In the genomic region with DNA sequence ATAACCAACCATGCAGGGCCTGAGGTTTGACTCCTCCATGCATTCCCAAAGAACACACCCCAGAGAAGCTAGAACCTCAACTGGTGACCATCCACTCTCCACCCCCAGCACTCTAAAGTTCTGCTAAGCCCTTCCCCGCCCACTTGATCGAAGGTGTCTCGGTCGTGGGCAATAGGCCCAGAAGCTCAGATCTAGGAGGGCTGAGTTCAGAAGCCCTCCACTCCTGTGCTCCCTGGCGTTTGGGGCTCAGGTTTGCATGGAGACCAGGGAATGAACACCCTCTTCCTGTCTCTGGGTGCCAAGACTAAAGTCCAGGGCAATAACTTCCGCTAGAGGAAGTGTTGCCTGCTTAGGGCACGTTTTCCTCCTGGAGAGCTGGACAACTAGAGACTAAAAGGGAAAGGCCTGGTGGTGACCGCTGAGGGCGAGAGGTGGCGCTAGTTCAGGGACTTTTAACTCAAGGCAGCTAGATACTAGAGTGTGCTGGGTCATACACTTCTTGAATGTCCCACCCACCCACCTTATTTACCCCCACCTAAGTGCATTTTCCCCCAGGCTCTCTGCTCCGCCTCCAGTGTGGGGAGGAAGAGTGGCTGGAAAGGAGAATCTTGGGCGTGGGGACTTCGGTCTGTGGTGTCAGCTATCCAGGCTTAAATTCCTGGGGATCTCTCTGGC, we compare ENCODE assay signal across 8 mouse cellular contexts. TPM values are rescaled to one million over a fixed set of nuclear protein-coding genes. Genes with fewer than 3 reads are reported as not detected.
DNase-seq lines count a peak whose midpoint lies in the region; ATAC-seq and TF ChIP-seq lines count a peak whose summit lies in the region.

No protein-coding gene starts in this region.

- H3K9ac ChIP-seq in lung, embryonic 15.5 days, result no peak overlapping the region
- H3K9ac ChIP-seq in hindbrain, postnatal 0 days (replicated peaks; ENCODE audit: low read length), result peak overlapping the region; percentile 17
- H3K9ac ChIP-seq in midbrain, embryonic 11.5 days (ENCODE audit: low read length), result peak overlapping the region; percentile 33; the same call in 1 of the 2 replicates

- H3K27me3 ChIP-seq in lung, embryonic 15.5 days, result peaks cover 97% of the 10 kb centered on the region
- peaks cover 100% of the 10 kb centered on the region for H3K27me3 ChIP-seq in embryonic facial prominence, embryonic 10.5 days (replicated peaks; ENCODE audit: low read depth, poor library complexity, severe bottlenecking)
- peaks cover 14% of the 10 kb centered on the region for H3K27me3 ChIP-seq in hindbrain, postnatal 0 days (ENCODE audit: insufficient read depth, low read length)
- peaks cover 94% of the 10 kb centered on the region for H3K27me3 ChIP-seq in midbrain, embryonic 11.5 days (ENCODE audit: control insufficient read depth, insufficient read depth, low read length)
- peaks cover 45% of the 10 kb centered on the region for H3K27me3 ChIP-seq in thymus, adult 2 months (ENCODE audit: control insufficient read depth, insufficient read depth, low read length)

- no peaks in the 10 kb centered on the region for H3K36me3 ChIP-seq in lung, embryonic 15.5 days
- peaks cover 2% of the 10 kb centered on the region for H3K36me3 ChIP-seq in embryonic facial prominence, embryonic 10.5 days (replicated peaks)
- no peaks in the 10 kb centered on the region; the same call in 1 of the 2 replicates for H3K36me3 ChIP-seq in hindbrain, postnatal 0 days (ENCODE audit: insufficient read depth, low read length)
- H3K36me3 ChIP-seq in midbrain, embryonic 11.5 days (ENCODE audit: control insufficient read depth, insufficient read depth, low read length), result no peaks in the 10 kb centered on the region; the same call in 1 of the 2 replicates
- no peaks in the 10 kb centered on the region for H3K36me3 ChIP-seq in thymus, adult 2 months (ENCODE audit: control insufficient read depth, insufficient read depth, low read length)

- H3K4me3 ChIP-seq in lung, embryonic 15.5 days, result peak overlapping the region; percentile 11; the same call in 1 of the 2 replicates
- H3K4me3 ChIP-seq in embryonic facial prominence, embryonic 10.5 days, result peak overlapping the region; percentile 42
- peak overlapping the region; percentile 27 for H3K4me3 ChIP-seq in hindbrain, postnatal 0 days (ENCODE audit: low read length)
- peak overlapping the region; percentile 18; the same call in 1 of the 2 replicates for H3K4me3 ChIP-seq in midbrain, embryonic 11.5 days (ENCODE audit: low read depth, low read length)
- no peak overlapping the region for H3K4me3 ChIP-seq in thymus, adult 2 months (ENCODE audit: control insufficient read depth, insufficient read depth, low read length)

- H3K9me3 ChIP-seq in lung, embryonic 15.5 days, result no peaks in the 10 kb centered on the region
- no peaks in the 10 kb centered on the region for H3K9me3 ChIP-seq in embryonic facial prominence, embryonic 10.5 days
- H3K9me3 ChIP-seq in hindbrain, postnatal 0 days (ENCODE audit: low read length), result no peaks in the 10 kb centered on the region
- no peaks in the 10 kb centered on the region for H3K9me3 ChIP-seq in midbrain, embryonic 11.5 days (ENCODE audit: control insufficient read depth, low read length)

- H3K27ac ChIP-seq in lung, embryonic 15.5 days, result no peak overlapping the region
- H3K27ac ChIP-seq in embryonic facial prominence, embryonic 10.5 days (replicated peaks), result 0 out of 2 replicates have a peak overlapping the region, but pooled peaks have one; percentile 26
- H3K27ac ChIP-seq in hindbrain, postnatal 0 days, result peak overlapping the region; percentile 76
- peak overlapping the region; percentile 69 for H3K27ac ChIP-seq in midbrain, embryonic 11.5 days (ENCODE audit: low read depth, low read length)
- H3K27ac ChIP-seq in thymus, adult 2 months (ENCODE audit: control insufficient read depth, insufficient read depth, low read length), result no peak overlapping the region

- peak overlapping the region; percentile 38 for H3K4me2 ChIP-seq in lung, embryonic 15.5 days
- H3K4me2 ChIP-seq in hindbrain, postnatal 0 days (ENCODE audit: low read depth, low read length), result peak overlapping the region; percentile 65
- H3K4me2 ChIP-seq in midbrain, embryonic 11.5 days, result peak overlapping the region; percentile 35

- WGBS in lung, embryonic 15.5 days, result 2% methylated on average over 13 of the region's 13 CpGs
- WGBS in embryonic facial prominence, embryonic 10.5 days, result 3% methylated on average over 13 of the region's 13 CpGs
- 10% methylated on average over 13 of the region's 13 CpGs for WGBS in hindbrain, postnatal 0 days
- under 1% methylated on average over 13 of the region's 13 CpGs for WGBS in midbrain, embryonic 11.5 days
- 10% methylated on average over 13 of the region's 13 CpGs for WGBS in thymus, adult 2 months

- DNase-seq in lung, postnatal 10 days, result no peak
- DNase-seq in embryonic facial prominence, embryonic 10.5 days (ENCODE audit: low spot score), result peak; percentile 70
- peak; percentile 76 for DNase-seq in hindbrain, postnatal 0 days (ENCODE audit: low spot score)
- peak; percentile 95 for DNase-seq in midbrain, embryonic 11.5 days (ENCODE audit: low spot score, missing footprints)
- no peak for DNase-seq in spleen, adult 18-20 months
- DNase-seq in left cerebral cortex, adult 9 months (ENCODE audit: low spot score in 2 of 2), result no peak
- no peak for DNase-seq in thymus, adult 2 months

- no peak for TF ChIP-seq POLR2A in thymus, adult 2 months (IDR thresholded peaks at IDR 0.05; ENCODE audit: control insufficient read depth, extremely low read depth, insufficient read depth, low read length, poor library complexity)

- 0 out of 2 replicates have a peak, but pooled peaks cover 7% of the 10 kb centered on the region for H3K4me1 ChIP-seq in lung, embryonic 15.5 days
- H3K4me1 ChIP-seq in embryonic facial prominence, embryonic 10.5 days, result peaks cover 55% of the 10 kb centered on the region
- H3K4me1 ChIP-seq in hindbrain, postnatal 0 days (ENCODE audit: insufficient read depth, low read length), result 0 out of 2 replicates have a peak, but pooled peaks cover 12% of the 10 kb centered on the region
- peaks cover 34% of the 10 kb centered on the region for H3K4me1 ChIP-seq in midbrain, embryonic 11.5 days (ENCODE audit: control insufficient read depth, insufficient read depth, low read length)
- H3K4me1 ChIP-seq in thymus, adult 2 months (replicated peaks; ENCODE audit: control insufficient read depth, insufficient read depth, low read length), result no peaks in the 10 kb centered on the region

- ATAC-seq in lung, embryonic 15.5 days (ENCODE audit: borderline replicate concordance, extremely low read depth, low FRiP score, low TSS enrichment), result peak; percentile 61
- peak; percentile 86 for ATAC-seq in hindbrain, postnatal 0 days
- ATAC-seq in midbrain, embryonic 11.5 days (ENCODE audit: low FRiP score), result peak; percentile 30; the same call in 1 of the 2 replicates

- peak; percentile 63 for TF ChIP-seq CTCF in hindbrain, postnatal 0 days (IDR thresholded peaks at IDR 0.05; ENCODE audit: low read depth)
- TF ChIP-seq CTCF in thymus, adult 2 months (IDR thresholded peaks at IDR 0.05; ENCODE audit: borderline replicate concordance, control insufficient read depth, extremely low read depth, insufficient read depth, low read length, poor library complexity), result no peak

RNA-seq across cellular contexts. Expression of a gene that starts 18.8 kb away (rescaled TPM):
- polyA plus RNA-seq in lung, embryonic 15.5 days (2015; fragmentation: Nextera tagmentation; extraction: Ambion mirVana), result not detected in 2 replicates
- polyA plus RNA-seq in embryonic facial prominence, embryonic 10.5 days (2016; fragmentation: Nextera tagmentation; extraction: Ambion mirVana), result 13.0 and 22.3 TPM in 2 replicates
- 88.7 and 136 TPM in 2 replicates for total RNA-seq in hindbrain, postnatal 0 days (2014; rRNA removed)
- polyA plus RNA-seq in hindbrain, postnatal 0 days (2015; fragmentation: Nextera tagmentation; extraction: Ambion mirVana), result 68.7 and 82.3 TPM in 2 replicates
- polyA plus RNA-seq in midbrain, embryonic 11.5 days (2014; fragmentation: Nextera tagmentation; extraction: Ambion mirVana), result 45.5 and 45.7 TPM in 2 replicates
- 0.03 TPM in 1 of 2 replicates, not detected in the other for polyA plus RNA-seq in thymus, adult 2 months (2012; rRNA removed)

Comparison
In these comparisons a context has a peak if more than half of its experiments do, and no peak if none do; other contexts are left out.
1. ATAC-seq: peak in every context shown above with its lines; median percentile 86 in hindbrain, postnatal 0 days; 61 in lung, embryonic 15.5 days; 30 in midbrain, embryonic 11.5 days.
2. H3K27ac ChIP-seq: peak in embryonic facial prominence, embryonic 10.5 days (single experiment), hindbrain, postnatal 0 days (single experiment) and midbrain, embryonic 11.5 days (single experiment); none in lung, embryonic 15.5 days (single experiment) and thymus, adult 2 months (single experiment).
3. DNase-seq: peak in embryonic facial prominence, embryonic 10.5 days (single experiment), hindbrain, postnatal 0 days (single experiment) and midbrain, embryonic 11.5 days (single experiment); none in lung, postnatal 10 days (single experiment), spleen, adult 18-20 months (0 of 2), left cerebral cortex, adult 9 months (0 of 2) and thymus, adult 2 months (single experiment).
4. RNA of a gene that starts 18.8 kb away (polyA plus RNA-seq): 68.7 to 82.3 TPM in hindbrain, postnatal 0 days, 45.5 to 45.7 TPM in midbrain, embryonic 11.5 days and 13.0 to 22.3 TPM in embryonic facial prominence, embryonic 10.5 days; 0.03 TPM in thymus, adult 2 months and not detected in lung, embryonic 15.5 days; every median in the first group is over 10 times any median in the second.
5. Peak in every context shown above with its lines, with median percentiles within 50 percentile points of each other: H3K4me2 ChIP-seq.